ENCODE assay signal across 22 mouse cellular contexts in the genomic region with DNA sequence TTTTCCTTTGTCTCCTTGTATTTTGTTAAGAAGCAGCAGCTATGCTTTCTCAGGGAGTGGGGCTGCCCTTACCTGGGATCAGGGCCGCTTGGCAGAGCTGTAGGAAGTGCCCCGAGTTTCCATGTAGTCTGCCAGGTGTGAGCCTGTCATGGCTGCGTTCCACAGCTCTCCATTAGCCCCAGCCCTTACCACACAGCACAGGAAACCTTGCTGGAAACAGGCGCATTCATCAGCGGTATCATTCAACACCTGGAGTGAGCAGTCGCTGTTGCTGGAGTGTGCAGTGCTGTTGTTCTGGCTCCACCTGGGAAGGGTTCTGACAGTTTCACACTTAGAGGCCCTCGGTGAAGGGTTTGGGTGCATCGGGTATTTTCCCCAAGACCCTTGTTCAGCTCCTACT.
"Had no signal": no experiment of that assay in that cellular context is flagged by ENCODE, and none has a peak within 500 bp of the region (broad histone marks: within the 10 kb centered on the region; RNA-seq: fewer than 3 reads in every experiment).

No protein-coding gene starts in this region.

- H3K4me3 ChIP-seq: intestine, embryonic 15.5 days; kidney, embryonic 15.5 days; liver, embryonic 12.5 days; liver, embryonic 15.5 days; lung, embryonic 15.5 days; megakaryocyte, embryonic 14.5 days; neural tube, embryonic 12.5 days; neural tube, embryonic 15.5 days; stomach, embryonic 15.5 days had no signal

- H3K9me3 ChIP-seq: intestine, embryonic 15.5 days; kidney, embryonic 15.5 days; liver, embryonic 12.5 days; liver, embryonic 15.5 days; lung, embryonic 15.5 days; neural tube, embryonic 12.5 days; neural tube, embryonic 15.5 days; stomach, embryonic 15.5 days had no signal

- H3K9ac ChIP-seq: intestine, embryonic 15.5 days; kidney, embryonic 15.5 days; liver, embryonic 12.5 days; liver, embryonic 15.5 days; lung, embryonic 15.5 days; neural tube, embryonic 12.5 days; neural tube, embryonic 15.5 days; stomach, embryonic 15.5 days had no signal

- H3K27ac ChIP-seq: intestine, embryonic 15.5 days; kidney, embryonic 15.5 days; liver, embryonic 12.5 days; liver, embryonic 15.5 days; lung, embryonic 15.5 days; neural tube, embryonic 12.5 days; neural tube, embryonic 15.5 days; stomach, embryonic 15.5 days had no signal

- H3K27me3 ChIP-seq: intestine, embryonic 15.5 days; kidney, embryonic 15.5 days; liver, embryonic 12.5 days; liver, embryonic 15.5 days; lung, embryonic 15.5 days; megakaryocyte, embryonic 14.5 days; neural tube, embryonic 12.5 days; neural tube, embryonic 15.5 days; stomach, embryonic 15.5 days had no signal

- H3K4me1 ChIP-seq: intestine, embryonic 15.5 days; kidney, embryonic 15.5 days; liver, embryonic 12.5 days; liver, embryonic 15.5 days; lung, embryonic 15.5 days; megakaryocyte, embryonic 14.5 days; neural tube, embryonic 12.5 days; stomach, embryonic 15.5 days had no signal

- ATAC-seq: intestine, embryonic 15.5 days; liver, embryonic 12.5 days had no signal

- H3K4me2 ChIP-seq: intestine, embryonic 15.5 days; kidney, embryonic 15.5 days; liver, embryonic 12.5 days; liver, embryonic 15.5 days; lung, embryonic 15.5 days; midbrain, embryonic 11.5 days; neural tube, embryonic 12.5 days; neural tube, embryonic 15.5 days; stomach, embryonic 15.5 days had no signal

- DNase-seq: kidney, adult 11 months; kidney, adult 8-10 months; kidney, postnatal 10 days; kidney, postnatal 36 days; left cerebral cortex, postnatal 4 days; lung, adult 18-20 months; lung, postnatal 10 days; lung, postnatal 36 days; right cerebral cortex, adult 18-20 months; right cerebral cortex, postnatal 14 days; right cerebral cortex, postnatal 4 days; thymus, postnatal 36 days had no signal

- H3K36me3 ChIP-seq: intestine, embryonic 15.5 days; kidney, embryonic 15.5 days; liver, embryonic 12.5 days; liver, embryonic 15.5 days; lung, embryonic 15.5 days; neural tube, embryonic 12.5 days; neural tube, embryonic 15.5 days; stomach, embryonic 15.5 days had no signal
